In the genomic region with DNA sequence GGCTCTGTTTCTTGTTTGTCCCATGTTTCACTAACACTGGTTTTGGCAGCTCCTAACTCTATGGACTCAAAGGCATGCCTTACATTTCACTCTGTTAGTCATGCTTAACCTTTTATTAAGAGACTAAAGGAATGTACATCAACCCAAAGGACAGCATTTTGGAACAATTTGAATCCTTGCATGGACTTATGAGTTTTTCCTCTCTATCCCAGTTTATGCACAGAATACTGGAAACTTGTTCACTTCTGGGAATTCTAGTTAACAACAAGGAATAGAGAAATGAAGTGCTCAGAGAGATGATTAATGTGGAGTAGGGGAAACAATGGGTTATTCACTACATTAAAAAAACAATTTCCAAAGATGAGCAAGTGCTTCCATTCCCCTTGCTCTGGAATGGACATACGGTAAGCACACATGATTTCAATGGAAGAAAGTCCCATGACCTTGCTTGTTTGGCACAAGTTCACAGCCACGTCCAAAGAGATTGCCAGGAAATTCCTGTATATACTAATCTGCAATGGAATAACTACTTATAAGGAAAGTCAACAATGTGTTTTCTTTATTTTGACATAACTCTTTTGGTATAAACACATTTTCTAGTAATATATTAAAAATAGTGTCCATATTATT, we compare ENCODE assay signal across 24 mouse cellular contexts.
"Had no signal": no experiment of that assay in that cellular context is flagged by ENCODE, and none has a peak within 500 bp of the region (broad histone marks: within the 10 kb centered on the region; RNA-seq: fewer than 3 reads in every experiment).

No protein-coding gene starts in this region.

- H3K27ac ChIP-seq: heart, adult 2 months; heart, embryonic 13.5 days; heart, embryonic 15.5 days; hindbrain, embryonic 13.5 days; hindbrain, embryonic 15.5 days; hindbrain, postnatal 0 days; limb, embryonic 10.5 days; limb, embryonic 12.5 days; liver, embryonic 13.5 days had no signal

- H3K4me3 ChIP-seq: heart, adult 2 months; heart, embryonic 13.5 days; heart, embryonic 15.5 days; hindbrain, embryonic 13.5 days; hindbrain, embryonic 15.5 days; limb, embryonic 10.5 days; limb, embryonic 12.5 days; liver, embryonic 13.5 days had no signal

- H3K9me3 ChIP-seq: heart, embryonic 13.5 days; heart, embryonic 15.5 days; hindbrain, embryonic 13.5 days; hindbrain, embryonic 15.5 days; limb, embryonic 10.5 days; limb, embryonic 12.5 days; liver, embryonic 13.5 days had no signal

- H3K4me2 ChIP-seq: heart, embryonic 11.5 days; heart, embryonic 13.5 days; heart, embryonic 15.5 days; hindbrain, embryonic 13.5 days; hindbrain, embryonic 15.5 days; limb, embryonic 12.5 days; liver, embryonic 11.5 days; liver, embryonic 13.5 days had no signal

- H3K9ac ChIP-seq: heart, embryonic 13.5 days; heart, embryonic 15.5 days; hindbrain, embryonic 13.5 days; hindbrain, embryonic 15.5 days; limb, embryonic 12.5 days; liver, embryonic 13.5 days had no signal

- DNase-seq: gastrocnemius, postnatal 14 days; gastrocnemius, postnatal 36 days; heart, adult 11 months; heart, adult 2 months; heart, postnatal 14 days; heart, postnatal 36 days; kidney, adult 11 months; kidney, adult 2 months; kidney, postnatal 14 days; kidney, postnatal 36 days; layer of hippocampus, adult 9-11 months; layer of hippocampus, postnatal 36 days; liver; liver, embryonic 13.5 days had no signal

- H3K4me1 ChIP-seq: hindbrain, embryonic 13.5 days; hindbrain, embryonic 15.5 days; liver, embryonic 13.5 days had no signal

- H3K36me3 ChIP-seq: heart, embryonic 13.5 days; heart, embryonic 15.5 days; hindbrain, embryonic 13.5 days; hindbrain, embryonic 15.5 days; limb, embryonic 10.5 days; limb, embryonic 12.5 days; liver, embryonic 13.5 days had no signal

- ATAC-seq: hindbrain, postnatal 0 days; intestine, embryonic 16.5 days had no signal

- H3K27me3 ChIP-seq: heart, embryonic 13.5 days; heart, embryonic 15.5 days; hindbrain, embryonic 13.5 days; hindbrain, embryonic 15.5 days; limb, embryonic 12.5 days; liver, embryonic 13.5 days had no signal
